Mouse (Mus musculus) G1E (cell line): Measurements from ENCODE around the gene App.

ENCODE experiments used
- CTCF ChIP-seq: IDR thresholded peaks from 2 replicates; pipeline ENCODE4 v1.5.1; 2012; ENCODE audit warnings: low read depth, low read length, inconsistent platforms, mixed read lengths
- GATA1 ChIP-seq: IDR thresholded peaks from 2 replicates; pipeline ENCODE4 v1.6.1; 2012; ENCODE audit warnings: borderline replicate concordance, low read length, inconsistent platforms, mixed read lengths
- GATA2 ChIP-seq: IDR thresholded peaks from 2 replicates; pipeline ENCODE4 v1.6.1; 2012; ENCODE audit warnings: low read depth, low read length, inconsistent platforms, borderline replicate concordance
- POLR2AphosphoS5 ChIP-seq: IDR thresholded peaks from 2 replicates; pipeline ENCODE4 v1.6.1; 2012; ENCODE audit warnings: low read depth, low read length, inconsistent platforms; ENCODE audit not compliant: insufficient replicate concordance
- TAL1 ChIP-seq: conservative IDR thresholded peaks from 2 replicates; pipeline ENCODE4 v1.6.1; 2012; ENCODE audit warnings: low read depth, low read length, inconsistent platforms, mixed read lengths

- TF ChIP-seq CTCF = no peak
- no peak for TF ChIP-seq POLR2AphosphoS5
- TF ChIP-seq GATA1 = no peak
- no peak for TF ChIP-seq TAL1
- TF ChIP-seq GATA2 = no peak
These were observed 98.7 kb downstream of the App start for GRCm38 (mm10) chr16:85074889-85075288.
